Mouse (Mus musculus) subcutaneous adipose tissue, adult 2 months (tissue): ENCODE data around the gene Xylb. TPM values are rescaled to one million over a fixed set of nuclear protein-coding genes. Genes with fewer than 3 reads are reported as not detected.

ENCODE experiments used
- polyA plus RNA-seq: library from polyadenylated mRNA; depleted of rRNA; stranded (reverse); fragments of >200 nt; gene quantifications from 2 replicates; pipeline ENCODE4 v1.2.3, GENCODE M21; 2012; ENCODE audit warnings: low replicate concordance; rRNA removed

The Xylb gene
- 1.8 and 4.5 TPM in 2 replicates for polyA plus RNA-seq

DNA sequence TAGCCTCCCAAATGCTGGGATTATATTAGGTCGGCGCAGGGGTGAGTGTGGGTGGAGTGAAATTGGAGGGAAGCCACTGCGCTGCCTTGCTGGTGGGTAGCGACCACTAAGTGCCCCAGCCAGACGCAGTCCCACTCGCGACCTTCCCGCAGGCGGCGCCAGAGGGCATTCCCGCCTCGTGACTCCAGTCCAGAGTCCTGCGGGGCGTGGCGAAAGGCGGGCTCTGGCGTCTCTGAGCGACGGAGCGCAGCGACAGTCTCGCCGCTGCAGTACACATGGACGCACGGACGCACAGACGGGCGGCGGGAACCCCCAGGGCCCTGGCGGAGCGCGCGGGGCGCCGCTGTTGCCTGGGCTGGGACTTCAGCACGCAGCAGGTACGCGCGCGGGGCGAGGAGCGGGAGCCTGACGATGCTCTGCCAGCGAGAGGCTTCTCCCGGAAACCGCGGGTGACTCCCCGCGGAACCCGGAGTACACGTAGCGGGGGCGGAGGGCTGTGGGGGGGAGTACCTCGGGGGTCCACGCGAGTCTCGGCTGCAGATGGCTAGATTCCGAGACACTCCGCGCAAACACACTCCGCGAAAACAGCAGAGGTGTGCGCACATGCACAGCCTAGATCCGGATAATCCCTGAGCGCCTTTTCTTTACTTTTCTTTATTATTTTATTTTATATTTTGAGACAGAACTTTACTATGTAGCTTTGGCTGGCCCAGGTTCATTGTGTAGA, at the start of gene Xylb:
TSS of gene Xylb (plus strand) at position 51 of the 727 bp plus-strand sequence.

DNA sequence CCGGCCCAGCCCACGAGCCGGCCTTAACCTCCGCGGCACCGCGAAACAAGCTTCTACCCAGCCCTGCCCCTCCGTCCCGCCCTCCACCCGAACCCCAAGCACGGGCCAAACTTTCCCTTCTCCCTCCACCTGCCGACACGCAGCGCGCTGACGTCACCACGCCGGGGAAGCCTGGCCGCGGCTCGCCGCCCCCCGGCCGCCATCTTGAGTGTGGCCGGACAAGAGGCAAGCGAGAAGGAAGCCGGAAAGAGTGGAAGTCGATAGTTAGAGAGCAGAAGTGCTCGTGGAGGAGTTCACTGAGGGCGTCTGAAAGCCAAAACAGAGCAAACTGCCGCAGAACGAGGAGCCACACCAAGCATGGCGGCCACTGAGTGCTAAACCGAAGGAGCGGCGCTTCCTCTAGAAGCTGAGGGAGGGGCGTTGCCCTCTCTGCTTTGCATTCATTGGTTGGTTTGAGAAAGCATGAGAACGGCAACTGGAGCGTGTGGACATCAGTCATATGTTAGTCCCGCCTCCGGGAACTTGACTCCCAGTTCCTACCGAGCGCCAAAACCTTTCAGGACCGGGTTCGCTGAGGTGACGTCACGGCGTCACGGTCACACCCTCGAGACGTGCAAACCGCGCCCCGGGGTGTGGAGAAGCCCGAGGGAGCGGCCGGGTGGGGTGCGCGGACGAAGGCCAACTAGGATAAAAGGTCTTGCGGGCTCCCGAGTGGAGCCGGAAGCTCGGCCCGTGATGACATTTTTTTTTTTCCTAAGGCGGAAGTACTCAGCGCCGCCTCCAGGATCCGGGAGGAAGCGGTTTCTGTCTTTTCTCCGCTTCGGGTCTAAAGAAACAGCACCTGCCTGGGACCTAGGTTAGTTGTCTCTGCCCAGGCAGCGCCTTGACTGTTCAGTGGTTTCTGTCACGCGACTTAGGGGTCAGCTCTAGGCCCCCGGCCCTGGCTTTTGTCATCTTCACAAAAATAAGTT, 34.6 kb upstream of the Xylb start, which contains the start of gene Oxsr1:
TSS of gene Oxsr1 (minus strand) at position 139 of the 971 bp plus-strand sequence.

DNA sequence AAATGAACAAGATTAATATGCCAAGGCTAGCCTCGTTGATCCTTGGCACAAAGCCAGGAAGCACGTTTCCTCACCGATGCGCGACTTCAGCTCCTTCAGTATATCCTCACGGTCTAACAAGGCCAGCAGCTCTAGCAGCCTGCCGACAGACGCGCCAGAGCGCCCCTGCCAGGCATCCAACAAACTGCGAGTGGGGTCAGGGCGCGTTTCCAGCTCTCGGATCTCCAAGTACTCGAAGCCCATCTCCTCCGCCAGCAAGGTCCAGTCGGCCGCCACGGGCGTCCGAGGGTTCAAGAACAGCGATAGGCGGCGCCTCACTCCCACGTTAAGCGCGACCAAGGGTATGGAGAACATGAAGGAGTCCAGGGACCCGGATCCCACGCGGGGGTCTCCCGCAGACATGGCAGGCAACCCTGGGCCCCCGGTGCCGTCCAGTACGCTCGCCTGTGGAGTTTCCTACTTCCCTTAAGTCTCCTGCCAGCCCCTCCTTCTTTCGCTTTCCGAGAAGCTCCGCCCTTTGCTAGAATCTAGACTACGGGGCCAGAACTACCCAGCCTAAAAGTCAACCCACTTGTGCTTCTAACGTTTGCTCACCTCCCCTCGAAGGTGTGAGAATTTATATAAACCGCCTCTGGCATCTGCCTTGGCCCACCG, 17.5 kb upstream of the Xylb start, which contains the start of gene Acaa1a:
TSS of gene Acaa1a (plus strand) at position 119 of the 654 bp plus-strand sequence.

DNA sequence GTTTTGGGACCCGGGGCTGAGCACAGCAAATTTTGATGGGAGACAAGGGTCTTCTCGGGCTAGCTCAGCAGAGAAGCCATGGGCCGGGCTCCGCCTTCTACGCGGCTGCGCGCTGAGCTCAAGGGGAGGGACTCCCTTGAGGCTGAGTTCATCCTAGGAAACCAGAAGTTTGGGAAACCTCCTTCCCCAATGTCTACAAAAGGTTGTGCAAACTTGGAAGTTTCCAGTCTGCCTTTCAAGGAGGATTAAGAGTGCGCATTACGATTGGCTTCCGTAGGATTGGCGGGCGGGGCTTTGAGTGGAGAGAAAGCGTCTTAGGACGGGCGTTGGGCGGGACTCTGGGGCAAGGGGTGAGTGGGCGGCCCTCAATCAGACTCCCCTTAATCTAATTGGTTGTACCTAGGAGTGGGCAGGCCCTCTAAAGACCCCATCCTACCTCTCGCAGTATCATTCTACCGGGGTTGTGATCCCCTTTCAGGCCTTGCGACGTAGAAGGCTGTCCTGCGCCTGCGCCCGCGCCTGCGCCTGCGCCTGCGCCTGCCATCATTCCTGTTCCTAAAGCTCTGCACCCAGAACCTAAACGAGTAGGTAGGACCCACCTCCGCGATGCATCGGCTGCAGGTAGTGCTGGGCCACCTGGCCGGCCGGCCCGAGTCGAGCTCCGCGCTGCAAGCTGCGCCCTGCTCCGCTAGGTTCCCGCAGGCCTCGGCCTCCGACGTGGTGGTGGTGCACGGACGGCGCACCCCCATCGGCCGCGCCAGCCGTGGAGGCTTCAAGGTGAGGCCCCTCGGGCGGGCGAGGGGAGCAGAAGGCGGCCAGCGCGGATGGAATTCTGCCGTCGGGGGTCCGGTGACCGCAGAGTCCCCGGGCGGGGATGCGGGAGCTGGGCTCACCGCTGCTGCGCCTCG, 16.0 kb upstream of the Xylb start, which contains the start of gene Myd88:
TSS of gene Myd88 (minus strand) at position 503 of the 908 bp plus-strand sequence.

DNA sequence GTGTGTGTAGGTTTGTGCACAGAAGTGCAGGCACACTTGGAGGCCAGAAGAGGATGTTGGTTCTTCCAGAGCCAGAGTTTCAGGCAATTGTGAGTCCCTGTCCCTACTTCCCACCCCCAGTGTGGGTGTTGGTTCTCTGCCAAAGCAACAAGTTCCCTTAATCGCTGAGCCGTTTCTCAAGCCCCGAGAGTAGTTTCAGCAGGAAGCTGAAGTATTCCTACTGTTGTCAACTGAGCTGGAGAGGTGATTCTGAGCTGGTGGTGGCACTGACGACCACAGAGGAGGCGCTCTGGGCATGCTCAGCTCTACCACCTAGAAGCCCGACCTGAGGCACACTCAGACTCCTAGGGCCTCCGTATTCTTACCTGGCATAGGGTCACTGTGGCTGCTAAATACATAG, 8.1 kb downstream of the Xylb start, which contains the start of gene Slc22a14:
TSS of gene Slc22a14 (minus strand) at position 270 of the 400 bp plus-strand sequence.

DNA sequence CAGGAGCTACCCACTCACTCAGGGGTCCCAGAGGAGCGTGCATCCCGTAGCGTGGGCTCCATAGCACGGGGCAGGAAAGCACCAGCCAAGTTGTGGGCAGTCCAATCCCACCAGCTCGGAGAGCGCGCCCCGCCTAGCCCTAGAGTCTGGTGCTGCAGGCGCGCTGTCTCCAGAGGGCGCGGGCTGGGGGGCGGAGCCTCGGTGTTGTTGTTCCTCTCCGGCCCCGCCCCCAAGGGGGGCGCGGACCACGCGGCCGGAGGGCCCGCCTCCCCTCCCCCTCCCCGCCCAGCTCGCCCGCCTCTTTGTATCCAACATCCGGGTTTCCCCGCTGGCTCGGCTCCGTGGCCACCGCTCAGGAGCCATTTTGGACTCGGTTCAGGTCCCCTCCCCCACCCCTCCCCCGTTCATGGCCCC, 44.6 kb downstream of the Xylb start, which contains the start of gene Acvr2b:
TSS of gene Acvr2b (plus strand) at position 318 of the 414 bp plus-strand sequence.

Other genes with a start within 250 kb of the Xylb start
- 45.7 and 125 TPM in 2 replicates for gene Acaa1b, start 200.3 kb upstream of the Xylb start, polyA plus RNA-seq
- 0.04 and 0.07 TPM in 2 replicates for gene Gm47289, start 198.2 kb upstream of the Xylb start, polyA plus RNA-seq
- 0.14 TPM in 1 of 2 replicates, not detected in the other for gene Slc22a13, start 148.3 kb upstream of the Xylb start, polyA plus RNA-seq
- gene Oxsr1, start 35.0 kb upstream of the Xylb start, polyA plus RNA-seq, result 24.4 and 25.7 TPM in 2 replicates
- 242 and 279 TPM in 2 replicates for gene Acaa1a, start 17.7 kb upstream of the Xylb start, polyA plus RNA-seq
- 25.4 and 38.4 TPM in 2 replicates for gene Myd88, start 16.0 kb upstream of the Xylb start, polyA plus RNA-seq
- gene Slc22a14, start 8.2 kb downstream of the Xylb start, polyA plus RNA-seq, result 0.57 and 1.4 TPM in 2 replicates
- 4.0 and 6.7 TPM in 2 replicates for gene Acvr2b, start 44.7 kb downstream of the Xylb start, polyA plus RNA-seq
- 4.2 and 6.3 TPM in 2 replicates for gene Exog, start 87.6 kb downstream of the Xylb start, polyA plus RNA-seq
- 1.2 and 1.6 TPM in 2 replicates for gene Scn5a, start 221.6 kb downstream of the Xylb start, polyA plus RNA-seq